Mouse (Mus musculus): ENCODE results near the gene Hdgf. TPM values are rescaled to one million over a fixed set of nuclear protein-coding genes. Genes with fewer than 3 reads are reported as not detected.
A peak's percentile ranks its signal among the peaks of the same experiment; 100 is the strongest.

Hdgf gene
- polyA plus RNA-seq, 1 experiment: 279 TPM

DNA sequence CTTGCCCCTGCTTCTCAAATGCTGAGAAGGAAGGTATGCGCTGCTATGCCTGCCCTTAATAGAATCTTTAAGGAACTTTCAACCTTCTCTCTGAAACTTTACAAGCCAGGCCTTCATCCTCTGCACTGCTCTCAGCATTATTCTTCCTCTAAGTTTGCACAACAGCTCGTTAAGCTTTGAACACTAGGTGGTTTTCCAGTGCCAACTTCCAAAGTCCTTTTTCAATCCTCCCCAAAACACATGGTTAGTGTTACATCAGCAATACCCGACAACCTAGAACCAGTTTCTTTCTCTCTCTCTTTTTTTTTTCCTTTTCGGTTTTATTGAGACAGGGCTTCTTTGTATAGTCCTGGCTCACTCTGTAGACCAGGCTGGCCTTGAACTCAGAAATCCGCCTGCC, 27.9 kb downstream of the Hdgf start:
- Histone ChIP-seq H3K36me3 (ENCODE audit: control insufficient read depth, insufficient read depth) (peaks cover 76% of the 10 kb centered on the region), H3K4me3 (ENCODE audit: insufficient read depth, poor library complexity, severe bottlenecking) (no peak overlapping the region), H3K27me3 (ENCODE audit: control insufficient read depth, insufficient read depth, insufficient read length) (no peaks in the 10 kb centered on the region), H3ac (ENCODE audit: control insufficient read depth, insufficient read length, low read depth) (peak overlapping the region; percentile 3), H3K79me2 (ENCODE audit: control insufficient read depth, insufficient read depth) (peaks cover 99% of the 10 kb centered on the region), H3K79me3 (ENCODE audit: low read depth) (peaks cover 79% of the 10 kb centered on the region)
- TF ChIP-seq MYOD1 (IDR thresholded peaks at IDR 0.05; ENCODE audit: control insufficient read depth, insufficient read length, low read depth): no peak
- TF ChIP-seq FOSL1 (IDR thresholded peaks at IDR 0.05; ENCODE audit: insufficient read depth, low read length, poor library complexity, severe bottlenecking): no peak
- TF ChIP-seq CEBPB (IDR thresholded peaks at IDR 0.05; ENCODE audit: low read depth): no peak
- no peak for TF ChIP-seq MAX (IDR thresholded peaks at IDR 0.05)
- TF ChIP-seq CTCF (IDR thresholded peaks at IDR 0.05; ENCODE audit: control insufficient read depth, insufficient read depth, insufficient read length): no peak
- TF ChIP-seq USF1 (IDR thresholded peaks at IDR 0.05; ENCODE audit: low read depth): no peak
- no peak for TF ChIP-seq MYOG (IDR thresholded peaks at IDR 0.05; ENCODE audit: control insufficient read depth, extremely low read depth, insufficient read length)

DNA sequence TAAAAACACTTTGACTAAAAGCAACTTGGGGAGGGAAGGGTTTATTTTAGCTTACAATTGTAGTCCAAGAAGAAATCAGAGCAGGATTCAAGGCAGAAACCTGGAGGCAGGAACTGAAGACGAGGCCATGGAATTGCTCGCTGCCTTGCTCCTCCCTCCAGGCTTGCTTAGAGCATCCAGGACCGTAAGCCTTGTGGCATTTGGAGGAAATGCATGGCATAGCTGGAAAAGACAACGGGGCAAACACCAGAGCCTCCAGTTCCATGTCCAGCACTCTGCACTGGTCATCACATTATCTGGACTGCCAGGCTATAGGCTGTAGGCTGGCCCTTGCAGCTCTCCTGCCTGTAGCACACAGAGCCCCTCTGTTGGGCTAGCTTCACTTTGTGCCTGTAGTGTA, 28.4 kb downstream of the Hdgf start:
- Histone ChIP-seq H3K79me3 (ENCODE audit: low read depth) (peaks cover 74% of the 10 kb centered on the region), H3K4me3 (ENCODE audit: insufficient read depth, poor library complexity, severe bottlenecking) (no peak overlapping the region), H3K36me3 (ENCODE audit: control insufficient read depth, insufficient read depth) (peaks cover 80% of the 10 kb centered on the region)

DNA sequence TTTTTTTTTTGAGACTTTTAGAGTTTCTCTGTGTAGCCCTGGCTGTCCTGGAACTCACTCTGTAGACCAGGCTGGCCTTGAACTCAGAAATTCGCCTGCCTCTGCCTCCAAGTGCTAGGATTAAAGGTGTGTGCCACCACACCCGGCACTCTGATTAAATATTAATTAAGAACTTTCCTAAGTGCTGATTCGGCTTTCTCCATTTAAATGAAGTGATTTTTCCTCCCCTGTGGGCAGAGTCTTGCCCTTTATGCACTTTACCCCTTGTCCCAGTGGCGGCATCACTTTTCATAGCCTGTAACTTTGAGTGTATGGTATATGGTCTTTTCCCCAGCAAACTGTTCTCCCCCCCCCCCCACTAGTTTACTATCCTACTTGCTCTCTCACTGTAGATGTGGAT, 29.1 kb downstream of the Hdgf start:
- H3K27me3 ChIP-seq (ENCODE audit: control insufficient read depth, insufficient read depth, insufficient read length): no peaks in the 10 kb centered on the region
- no peak overlapping the region for H3ac ChIP-seq (ENCODE audit: control insufficient read depth, insufficient read length, low read depth)
- peaks cover 93% of the 10 kb centered on the region for H3K79me2 ChIP-seq (ENCODE audit: control insufficient read depth, insufficient read depth)
- H3K4me3 ChIP-seq (ENCODE audit: insufficient read depth, poor library complexity, severe bottlenecking): no peak overlapping the region
- no peak for TF ChIP-seq CTCF (IDR thresholded peaks at IDR 0.05; ENCODE audit: control insufficient read depth, insufficient read depth, insufficient read length)
- TF ChIP-seq MAX (IDR thresholded peaks at IDR 0.05): no peak
- no peak for TF ChIP-seq CEBPB (IDR thresholded peaks at IDR 0.05; ENCODE audit: low read depth)
- TF ChIP-seq MYOD1 (IDR thresholded peaks at IDR 0.05; ENCODE audit: control insufficient read depth, insufficient read length, low read depth): no peak
- TF ChIP-seq USF1 (IDR thresholded peaks at IDR 0.05; ENCODE audit: low read depth): no peak
- no peak for TF ChIP-seq MYOG (IDR thresholded peaks at IDR 0.05; ENCODE audit: control insufficient read depth, extremely low read depth, insufficient read length)
- no peak for TF ChIP-seq FOSL1 (IDR thresholded peaks at IDR 0.05; ENCODE audit: insufficient read depth, low read length, poor library complexity, severe bottlenecking)
- peaks cover 73% of the 10 kb centered on the region for H3K79me3 ChIP-seq (ENCODE audit: low read depth)
- peaks cover 87% of the 10 kb centered on the region for H3K36me3 ChIP-seq (ENCODE audit: control insufficient read depth, insufficient read depth)

More for the DNA sequence above, 28.4 kb downstream of the Hdgf start:
- Histone ChIP-seq H3K27me3 (ENCODE audit: control insufficient read depth, insufficient read depth, insufficient read length) (no peaks in the 10 kb centered on the region), H3ac (ENCODE audit: control insufficient read depth, insufficient read length, low read depth) (no peak overlapping the region), H3K79me2 (ENCODE audit: control insufficient read depth, insufficient read depth) (peaks cover 99% of the 10 kb centered on the region)
- TF ChIP-seq MAX (IDR thresholded peaks at IDR 0.05) (no peak), MYOD1 (IDR thresholded peaks at IDR 0.05; ENCODE audit: control insufficient read depth, insufficient read length, low read depth) (no peak), CEBPB (IDR thresholded peaks at IDR 0.05; ENCODE audit: low read depth) (no peak), CTCF (IDR thresholded peaks at IDR 0.05; ENCODE audit: control insufficient read depth, insufficient read depth, insufficient read length) (no peak), USF1 (IDR thresholded peaks at IDR 0.05; ENCODE audit: low read depth) (no peak), MYOG (IDR thresholded peaks at IDR 0.05; ENCODE audit: control insufficient read depth, extremely low read depth, insufficient read length) (no peak), FOSL1 (IDR thresholded peaks at IDR 0.05; ENCODE audit: insufficient read depth, low read length, poor library complexity, severe bottlenecking) (no peak)

DNA sequence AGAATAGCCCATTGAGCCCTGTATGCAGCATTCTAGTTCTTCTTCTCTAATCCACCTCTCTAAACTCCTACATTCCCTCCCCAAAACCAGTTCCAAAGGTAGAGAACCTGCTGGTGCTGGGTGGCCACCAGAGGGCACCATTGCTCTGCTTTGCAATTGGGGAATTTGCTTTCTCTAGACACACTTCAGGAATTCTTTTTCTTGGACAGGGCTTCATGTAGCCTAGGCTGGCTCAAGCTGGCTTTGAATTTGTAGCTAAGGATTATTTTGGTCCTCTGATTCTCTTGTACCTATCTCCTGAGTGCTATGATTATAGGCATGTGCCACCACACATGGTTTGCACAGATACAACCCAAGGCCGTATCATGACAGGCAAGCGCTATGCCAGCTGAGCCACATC, 29.7 kb downstream of the Hdgf start:
- Histone ChIP-seq H3K79me2 (ENCODE audit: control insufficient read depth, insufficient read depth) (peaks cover 87% of the 10 kb centered on the region), H3K79me3 (ENCODE audit: low read depth) (peaks cover 69% of the 10 kb centered on the region), H3K36me3 (ENCODE audit: control insufficient read depth, insufficient read depth) (peaks cover 92% of the 10 kb centered on the region), H3K27me3 (ENCODE audit: control insufficient read depth, insufficient read depth, insufficient read length) (no peaks in the 10 kb centered on the region), H3ac (ENCODE audit: control insufficient read depth, insufficient read length, low read depth) (no peak overlapping the region), H3K4me3 (ENCODE audit: insufficient read depth, poor library complexity, severe bottlenecking) (no peak overlapping the region)
- TF ChIP-seq CTCF (IDR thresholded peaks at IDR 0.05; ENCODE audit: control insufficient read depth, insufficient read depth, insufficient read length): peak; percentile 68
- no peak for TF ChIP-seq USF1 (IDR thresholded peaks at IDR 0.05; ENCODE audit: low read depth)
- no peak for TF ChIP-seq CEBPB (IDR thresholded peaks at IDR 0.05; ENCODE audit: low read depth)
- no peak for TF ChIP-seq MYOG (IDR thresholded peaks at IDR 0.05; ENCODE audit: control insufficient read depth, extremely low read depth, insufficient read length)

DNA sequence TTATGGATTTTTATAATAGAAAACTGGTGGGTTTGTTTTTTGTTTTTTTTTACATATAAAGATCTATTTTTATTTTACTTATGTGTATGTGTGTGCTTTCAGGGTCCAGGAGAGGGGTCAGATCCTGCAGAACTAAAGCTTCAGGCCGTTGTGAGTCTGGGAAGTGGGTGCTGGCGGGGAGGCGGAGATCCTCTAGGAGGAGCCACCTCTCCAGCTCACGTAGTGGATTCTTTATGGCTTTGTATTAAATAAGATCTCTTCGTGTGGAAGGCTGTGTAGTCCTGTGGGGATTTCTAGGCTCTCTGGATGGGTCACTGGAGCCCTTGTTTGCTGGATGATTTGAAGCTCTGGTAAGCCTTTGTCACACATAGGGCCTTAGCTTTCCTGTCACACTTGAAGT, 34.5 kb downstream of the Hdgf start:
- no peak overlapping the region for H3K4me3 ChIP-seq (ENCODE audit: insufficient read depth, poor library complexity, severe bottlenecking)
- no peak for TF ChIP-seq MYOD1 (IDR thresholded peaks at IDR 0.05; ENCODE audit: control insufficient read depth, insufficient read length, low read depth)
- no peak for TF ChIP-seq USF1 (IDR thresholded peaks at IDR 0.05; ENCODE audit: low read depth)
- no peak for TF ChIP-seq FOSL1 (IDR thresholded peaks at IDR 0.05; ENCODE audit: insufficient read depth, low read length, poor library complexity, severe bottlenecking)
- no peak for TF ChIP-seq CTCF (IDR thresholded peaks at IDR 0.05; ENCODE audit: control insufficient read depth, insufficient read depth, insufficient read length)
- TF ChIP-seq MAX (IDR thresholded peaks at IDR 0.05): no peak
- TF ChIP-seq MYOG (IDR thresholded peaks at IDR 0.05; ENCODE audit: control insufficient read depth, extremely low read depth, insufficient read length): no peak
- no peak for TF ChIP-seq CEBPB (IDR thresholded peaks at IDR 0.05; ENCODE audit: low read depth)
- H3K36me3 ChIP-seq (ENCODE audit: control insufficient read depth, insufficient read depth): peaks cover 80% of the 10 kb centered on the region
- no peak overlapping the region for H3ac ChIP-seq (ENCODE audit: control insufficient read depth, insufficient read length, low read depth)
- H3K27me3 ChIP-seq (ENCODE audit: control insufficient read depth, insufficient read depth, insufficient read length): no peaks in the 10 kb centered on the region
- H3K79me3 ChIP-seq (ENCODE audit: low read depth): peaks cover 26% of the 10 kb centered on the region
- H3K79me2 ChIP-seq (ENCODE audit: control insufficient read depth, insufficient read depth): peaks cover 39% of the 10 kb centered on the region

DNA sequence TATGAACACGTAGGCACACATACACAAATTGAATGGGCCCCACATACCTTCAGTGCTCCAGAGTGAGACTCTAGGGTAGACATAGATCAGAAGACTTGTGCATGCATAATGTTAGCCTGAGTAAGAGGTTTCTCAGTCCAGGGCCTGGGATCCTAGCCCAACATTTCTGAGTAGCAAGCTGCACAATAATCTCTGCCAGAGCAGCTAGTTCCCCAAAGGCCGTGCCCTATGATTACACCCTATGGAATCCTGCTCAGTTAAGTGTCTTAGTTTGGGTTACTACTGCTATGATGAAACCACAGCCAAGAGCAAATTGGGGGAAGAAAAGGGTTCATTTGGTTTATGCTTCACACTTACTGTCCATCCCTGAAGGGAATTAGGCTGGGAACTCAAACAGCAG, 36.4 kb downstream of the Hdgf start:
- peaks cover 20% of the 10 kb centered on the region for H3K79me2 ChIP-seq (ENCODE audit: control insufficient read depth, insufficient read depth)
- peaks cover 11% of the 10 kb centered on the region for H3K79me3 ChIP-seq (ENCODE audit: low read depth)
- no peak overlapping the region for H3ac ChIP-seq (ENCODE audit: control insufficient read depth, insufficient read length, low read depth)
- H3K36me3 ChIP-seq (ENCODE audit: control insufficient read depth, insufficient read depth): peaks cover 65% of the 10 kb centered on the region
- TF ChIP-seq MAX (IDR thresholded peaks at IDR 0.05): no peak
- no peak for TF ChIP-seq CTCF (IDR thresholded peaks at IDR 0.05; ENCODE audit: control insufficient read depth, insufficient read depth, insufficient read length)
- TF ChIP-seq USF1 (IDR thresholded peaks at IDR 0.05; ENCODE audit: low read depth): no peak
- TF ChIP-seq FOSL1 (IDR thresholded peaks at IDR 0.05; ENCODE audit: insufficient read depth, low read length, poor library complexity, severe bottlenecking): no peak
- TF ChIP-seq MYOD1 (IDR thresholded peaks at IDR 0.05; ENCODE audit: control insufficient read depth, insufficient read length, low read depth): no peak
- TF ChIP-seq CEBPB (IDR thresholded peaks at IDR 0.05; ENCODE audit: low read depth): no peak
- no peak for TF ChIP-seq MYOG (IDR thresholded peaks at IDR 0.05; ENCODE audit: control insufficient read depth, extremely low read depth, insufficient read length)
- H3K27me3 ChIP-seq (ENCODE audit: control insufficient read depth, insufficient read depth, insufficient read length): no peaks in the 10 kb centered on the region
- no peak overlapping the region for H3K4me3 ChIP-seq (ENCODE audit: insufficient read depth, poor library complexity, severe bottlenecking)

Measured in C2C12 (cell line).